Comparison of ENCODE assay signal across 8 mouse cellular contexts in the genomic region with DNA sequence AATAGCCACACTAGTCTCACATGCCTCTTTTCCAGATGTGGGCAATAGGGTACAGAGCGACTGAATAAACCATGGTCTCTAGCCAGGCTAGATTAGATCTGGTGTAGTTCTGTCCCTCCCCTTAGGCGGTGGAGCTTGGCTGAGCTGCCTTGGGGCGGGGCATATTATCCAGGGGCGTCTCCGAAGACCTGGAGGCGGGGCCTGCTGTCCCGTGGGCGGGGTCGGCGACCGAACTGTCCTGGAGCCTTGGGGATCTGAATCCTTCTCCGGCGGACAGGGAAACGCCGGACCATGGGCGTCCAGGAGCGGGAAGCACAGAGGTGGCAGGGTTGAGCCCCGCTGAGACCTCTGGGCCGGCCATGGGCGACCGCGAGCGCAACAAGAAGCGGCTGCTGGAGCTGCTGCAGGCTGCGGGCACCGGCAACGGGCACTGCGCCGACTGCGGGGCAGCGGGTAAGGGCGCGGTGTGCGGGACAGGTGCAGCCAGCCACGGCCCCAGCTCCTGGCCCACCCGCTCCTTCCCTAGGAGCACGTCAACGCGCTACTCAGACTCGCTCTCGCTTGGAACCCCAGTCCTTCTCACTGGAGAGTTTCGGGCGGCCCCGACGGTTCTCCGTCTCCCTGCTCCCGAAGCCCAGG. TPM values are rescaled to one million over a fixed set of nuclear protein-coding genes. Genes with fewer than 3 reads are reported as not detected.
DNase-seq lines count a peak whose midpoint lies in the region; ATAC-seq lines count a peak whose summit lies in the region.

A gene (plus strand): TSS at position 249 of the 639 bp plus-strand sequence.

- ATAC-seq in hindbrain, embryonic 13.5 days (ENCODE audit: low FRiP score): peak; percentile 66; the same call in 1 of the 2 replicates

- H3K36me3 ChIP-seq in hindbrain, embryonic 13.5 days: no peaks in the 10 kb centered on the region

- peak within 1 kb of the TSS; percentile 51 for H3K4me3 ChIP-seq in hindbrain, embryonic 13.5 days

- H3K27me3 ChIP-seq in hindbrain, embryonic 13.5 days: peaks cover 67% of the 10 kb centered on the region

- DNase-seq in WW6 (ENCODE audit: low read depth, low spot score): peak; percentile 89
- DNase-seq in cerebellum, postnatal 36 days: peak; percentile 18 to 38
- peak; percentile 59 to 61 for DNase-seq in frontal cortex, postnatal 36 days (ENCODE audit: low spot score in 2 of 2)
- peak; percentile 71 for DNase-seq in layer of hippocampus, postnatal 36 days
- peak; percentile 95 for DNase-seq in lung, postnatal 14 days
- DNase-seq in ovary, postnatal 36 days (ENCODE audit: low spot score): peak; percentile 90
- DNase-seq in thymus, postnatal 14 days: peak; percentile 85

- peak within 1 kb of the TSS; percentile 70 for H3K4me2 ChIP-seq in hindbrain, embryonic 13.5 days

- H3K27ac ChIP-seq in hindbrain, embryonic 13.5 days: no peak within 1 kb of the TSS

- H3K9me3 ChIP-seq in hindbrain, embryonic 13.5 days: no peaks in the 10 kb centered on the region

- 4% methylated on average over 46 of the region's 47 CpGs for WGBS in hindbrain, embryonic 13.5 days

- peak within 1 kb of the TSS; percentile 70 for H3K9ac ChIP-seq in hindbrain, embryonic 13.5 days

- H3K4me1 ChIP-seq in hindbrain, embryonic 13.5 days (replicated peaks): peaks cover 10% of the 10 kb centered on the region

RNA-seq across cellular contexts. Expression of the gene that starts here (rescaled TPM):
- 3.7 and 3.9 TPM in 2 replicates for polyA plus RNA-seq in hindbrain, embryonic 13.5 days (2015; fragmentation: Nextera tagmentation; extraction: Ambion mirVana)
- total RNA-seq in layer of hippocampus, postnatal 36 days (2021): 1 to 10 TPM; 6.0 to 6.5 TPM

Comparison
In these comparisons a context has a peak if more than half of its experiments do, and no peak if none do; other contexts are left out.
1. DNase-seq: peak in every context shown above with its lines; median percentile 95 in lung, postnatal 14 days; 90 in ovary, postnatal 36 days; 89 in WW6; 85 in thymus, postnatal 14 days; 71 in layer of hippocampus, postnatal 36 days; 60 in frontal cortex, postnatal 36 days; 28 in cerebellum, postnatal 36 days.